Mouse (Mus musculus) frontal cortex, postnatal 25 days (tissue): ENCODE measurements around the gene Diras2.
A peak's percentile ranks its signal among the peaks of the same experiment; 100 is the strongest.
"Not testable (repeated sequence)": the region's sequence is repeated elsewhere in the genome, so short reads cannot be mapped to it uniquely, and the experiment has no call there.

Source experiments
- DNase-seq, 2 experiments: peaks; one replicate each; pipeline ENCODE4 v3.0.0; 2022; ENCODE audit warnings: low spot score in 2 of 2

Diras2 gene

DNA sequence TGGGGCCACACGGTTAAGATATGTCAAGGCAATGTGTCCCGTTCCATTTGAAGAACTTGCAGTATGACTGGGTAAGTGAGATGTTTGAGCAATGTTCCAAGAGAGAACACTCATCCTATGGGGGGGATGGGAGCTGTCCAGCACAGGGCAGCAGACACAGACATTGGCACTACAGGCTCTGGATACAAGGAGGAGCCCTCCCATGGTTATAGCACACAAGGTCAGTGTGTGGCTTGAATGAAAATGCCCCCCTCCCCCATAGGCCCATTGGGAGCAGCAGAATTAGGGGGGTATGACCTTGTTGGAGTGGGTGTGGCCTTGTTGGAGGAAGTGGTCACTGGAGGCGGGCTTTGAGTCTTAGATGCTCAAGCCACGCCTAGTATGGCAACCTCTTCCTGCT lies 12.7 kb downstream of the Diras2 start:
- no peak for DNase-seq

DNA sequence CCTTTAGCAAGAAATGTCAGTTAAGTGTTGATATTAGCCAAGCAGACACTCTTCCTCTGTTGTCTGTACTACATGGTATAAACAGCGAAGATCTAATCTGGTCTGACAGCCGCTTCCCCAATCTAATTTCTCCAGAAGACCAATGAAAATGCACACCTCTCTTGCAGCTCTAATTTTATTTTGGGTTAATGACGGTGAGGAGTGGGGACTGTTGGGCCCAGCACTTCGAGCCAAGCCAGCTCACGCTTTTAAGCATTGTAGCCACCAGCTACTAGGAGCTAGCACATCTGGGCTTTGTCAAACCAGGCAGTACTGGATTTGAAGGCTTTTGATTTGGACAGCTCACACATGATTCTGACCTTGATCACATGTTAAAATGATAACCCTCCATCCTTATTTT lies 14.1 kb downstream of the Diras2 start:
- DNase-seq, result no peak

DNA sequence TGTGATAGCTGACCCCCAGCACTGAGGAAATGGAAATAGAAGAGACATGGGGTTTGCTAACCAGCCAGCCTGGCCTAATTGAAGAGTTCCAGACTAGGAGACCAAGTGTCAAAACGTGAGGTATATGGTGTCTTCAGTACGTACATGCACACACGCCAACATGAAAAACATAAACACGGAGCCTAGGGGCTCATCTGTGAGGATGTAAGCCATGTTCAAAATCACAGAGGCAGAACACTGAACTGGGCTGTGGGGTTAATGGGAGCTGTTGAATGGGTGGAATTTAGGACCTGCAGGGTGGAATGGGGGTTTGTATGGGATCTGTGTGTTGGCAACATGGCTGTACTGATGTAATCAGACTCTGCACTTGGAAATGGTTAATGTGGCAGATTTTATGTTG lies 14.5 kb downstream of the Diras2 start:
- no peak for DNase-seq

DNA sequence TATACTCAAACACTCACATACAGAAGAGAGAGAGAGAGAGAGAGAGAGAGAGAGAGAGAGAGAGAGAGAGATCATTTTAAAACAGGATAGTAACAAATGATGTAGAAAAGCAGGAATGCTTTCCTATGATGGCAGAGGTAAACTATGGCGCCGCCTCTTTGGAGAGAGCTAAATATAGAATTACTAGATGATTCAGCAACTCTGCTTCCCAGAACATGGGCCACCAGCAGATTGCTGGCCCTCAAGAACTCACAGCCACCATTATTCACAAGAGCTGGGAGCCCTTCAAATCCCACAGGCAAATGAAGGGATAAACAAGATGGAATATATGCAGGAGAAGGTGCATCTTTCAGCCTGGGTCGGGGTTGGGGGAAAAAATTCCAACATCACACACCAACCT lies 15.0 kb downstream of the Diras2 start:
- no peak for DNase-seq

DNA sequence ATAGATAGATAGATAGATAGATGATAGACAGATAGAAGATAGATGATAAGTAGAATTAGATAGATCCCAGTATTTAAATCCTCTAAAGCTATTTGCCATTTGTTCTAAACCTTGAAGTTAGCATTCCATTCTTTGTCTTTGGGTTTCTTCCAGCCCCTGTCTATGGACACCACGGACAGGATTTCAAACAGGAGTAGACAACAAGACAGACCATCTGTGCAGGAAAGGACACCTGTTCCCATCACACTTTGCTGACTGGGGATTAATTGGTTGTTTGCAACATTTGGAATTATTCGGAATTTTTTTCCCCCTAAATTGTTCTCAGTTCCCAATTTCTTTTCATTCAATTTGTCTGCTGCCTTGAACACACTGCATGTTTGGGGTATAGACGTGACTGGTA lies 17.5 kb downstream of the Diras2 start:
- no peak for DNase-seq

DNA sequence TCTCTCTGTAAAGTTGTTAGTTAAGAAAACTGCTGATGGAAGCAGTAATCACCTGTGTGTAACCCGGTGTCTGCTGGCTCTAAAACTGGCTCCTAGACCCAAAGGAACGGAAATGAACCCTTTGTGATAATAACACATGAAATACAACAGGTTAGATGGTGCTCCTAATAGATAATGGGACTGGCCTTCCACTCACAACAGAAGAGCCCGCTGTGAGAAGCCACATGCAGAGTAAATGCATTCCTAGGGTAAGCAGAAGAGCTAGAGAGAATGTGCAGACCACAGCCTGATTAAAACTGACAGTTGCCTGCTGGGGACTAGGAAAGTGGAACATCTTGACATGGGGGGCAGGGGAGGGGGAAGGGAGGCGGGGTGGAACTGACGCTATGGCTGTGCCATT lies 18.7 kb downstream of the Diras2 start:
- no peak for DNase-seq

DNA sequence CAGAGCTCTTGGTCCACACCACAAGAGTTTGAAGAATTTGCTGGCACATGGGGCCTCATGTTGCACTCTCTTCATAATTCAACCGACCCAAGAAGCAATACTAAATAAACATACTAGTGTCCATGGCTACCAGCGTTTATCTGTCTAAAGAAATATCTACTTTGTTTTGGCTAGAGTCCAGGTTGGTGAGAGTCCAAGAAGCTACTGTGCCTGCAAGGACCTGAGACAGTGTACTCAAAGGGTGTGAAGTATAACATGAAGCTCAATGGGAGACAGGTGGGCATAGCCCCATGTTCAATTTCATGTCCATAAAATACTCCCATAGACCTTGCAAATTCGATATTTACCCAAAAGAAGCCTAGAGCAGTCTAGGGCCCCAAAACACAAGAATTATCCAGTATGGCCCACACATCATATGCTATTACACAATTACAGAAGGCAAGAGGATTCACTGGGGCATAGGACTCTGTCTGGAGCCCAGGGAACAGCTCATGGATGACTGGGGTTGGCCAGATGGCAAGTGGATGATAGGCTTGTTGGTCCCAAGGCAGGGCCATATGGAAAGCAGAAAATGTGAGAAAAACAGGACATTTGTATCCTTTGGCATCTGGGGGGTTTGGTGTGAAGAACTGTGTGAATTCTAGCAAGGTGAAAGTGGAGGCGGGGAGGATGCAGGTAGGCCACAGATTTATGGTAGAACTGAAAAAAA lies 20.8 kb downstream of the Diras2 start:
- DNase-seq, result no peak

DNA sequence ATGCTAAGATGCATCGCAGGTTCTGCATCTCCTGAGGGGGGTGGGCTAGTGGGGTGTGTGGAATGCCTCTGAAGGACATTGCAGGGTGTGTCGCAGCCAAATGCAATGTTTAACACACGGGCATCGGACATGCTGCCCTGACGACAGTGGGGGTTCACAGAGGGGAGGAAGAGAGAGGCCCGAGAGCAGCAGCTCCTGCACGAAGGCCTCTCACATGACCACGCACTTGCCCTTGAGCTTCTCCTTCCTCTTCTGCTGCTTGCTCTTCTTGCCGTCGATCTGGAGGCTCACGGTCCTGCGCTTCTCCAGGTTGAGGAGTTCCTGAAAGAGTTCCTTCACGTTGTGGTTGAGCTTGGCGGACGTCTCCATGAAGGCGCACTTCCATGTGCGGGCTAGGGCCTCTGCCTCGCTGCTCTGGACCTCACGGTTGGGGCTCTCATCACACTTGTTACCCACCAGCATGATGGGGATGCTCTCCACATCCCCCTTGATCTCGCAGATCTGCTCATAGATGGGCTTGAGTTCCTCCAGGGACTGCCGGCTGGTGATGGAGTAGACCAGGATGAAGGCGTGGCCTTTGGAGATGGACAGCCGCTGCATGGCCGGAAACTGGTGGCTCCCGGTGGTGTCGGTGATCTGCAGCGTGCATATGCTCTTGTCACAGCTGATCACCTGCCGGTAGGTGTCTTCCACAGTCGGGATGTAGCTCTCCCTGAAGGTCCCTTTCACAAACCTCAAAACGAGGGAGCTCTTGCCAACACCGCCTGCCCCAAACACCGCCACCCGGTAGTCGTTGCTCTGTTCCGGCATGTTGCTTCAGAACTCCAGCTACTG lies 23.4 kb downstream of the Diras2 start:
- DNase-seq, result no peak

DNA sequence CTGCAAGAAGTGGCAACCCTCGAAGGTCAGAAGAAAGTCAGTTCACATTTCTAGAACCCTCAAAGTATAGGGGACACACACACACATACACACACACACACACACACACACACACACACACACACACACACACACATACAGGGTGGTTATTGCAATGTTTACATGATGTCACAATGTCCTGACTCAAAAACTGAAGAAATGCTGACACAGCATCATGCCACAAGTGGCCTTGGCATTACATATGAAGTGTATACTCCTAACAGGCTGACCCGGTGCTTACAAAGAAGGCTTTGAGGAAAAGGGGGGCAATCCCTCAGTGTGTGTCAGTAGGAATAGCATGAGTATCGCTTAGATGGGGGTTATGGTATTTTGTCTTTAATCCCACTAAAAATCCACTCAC lies 24.3 kb downstream of the Diras2 start:
- DNase-seq, result not testable (repeated sequence)

DNA sequence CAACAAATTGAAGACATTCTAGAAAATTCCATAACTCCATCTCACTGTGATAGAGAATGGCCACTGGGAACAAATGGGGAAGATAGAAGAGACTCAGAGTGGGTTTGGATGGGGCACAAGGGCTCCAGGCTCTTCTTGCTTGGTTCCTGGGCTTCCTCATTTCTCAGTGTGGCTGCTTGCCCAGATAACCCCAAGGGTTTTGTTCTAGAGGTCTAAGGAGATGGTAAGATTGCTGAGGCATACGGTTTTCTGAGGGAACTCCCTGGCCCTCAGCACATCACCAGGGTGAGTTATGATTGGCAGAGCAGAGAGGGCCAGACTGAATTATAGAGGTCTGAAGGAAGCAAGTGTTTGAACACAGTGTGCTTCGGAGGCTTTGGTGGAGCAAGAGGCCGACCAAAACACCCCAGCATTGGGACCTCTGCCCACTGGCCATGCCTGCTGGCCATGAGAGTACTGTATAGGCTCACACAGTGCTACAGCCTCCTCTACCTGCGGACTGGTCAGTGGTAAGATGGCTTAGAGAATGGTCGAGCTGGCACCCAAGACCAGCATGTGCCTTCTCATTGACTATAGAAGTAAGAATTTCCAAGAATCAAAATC lies 25.3 kb downstream of the Diras2 start:
- not testable (repeated sequence) for DNase-seq

DNA sequence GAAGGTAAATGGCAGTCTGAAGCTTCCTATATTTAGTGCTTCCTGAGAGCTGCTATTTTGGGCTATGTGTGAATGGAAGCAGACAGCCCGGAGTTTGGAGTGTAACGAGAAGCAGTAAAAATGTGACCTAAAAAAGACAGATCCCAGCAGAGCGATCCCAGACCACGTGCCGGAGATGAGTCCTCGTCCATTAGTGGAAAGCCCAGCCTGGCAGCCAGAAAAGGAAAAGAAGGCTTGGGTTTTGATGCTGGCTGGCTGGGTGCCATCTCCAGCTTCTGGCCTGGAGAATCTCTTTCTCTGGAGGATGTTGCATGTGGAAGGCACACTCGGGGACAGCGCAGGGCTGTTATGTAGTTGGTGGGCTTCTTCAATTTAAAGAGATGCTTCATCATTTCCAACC lies 29.4 kb downstream of the Diras2 start:
- DNase-seq, result peak; percentile 61 to 65

DNA sequence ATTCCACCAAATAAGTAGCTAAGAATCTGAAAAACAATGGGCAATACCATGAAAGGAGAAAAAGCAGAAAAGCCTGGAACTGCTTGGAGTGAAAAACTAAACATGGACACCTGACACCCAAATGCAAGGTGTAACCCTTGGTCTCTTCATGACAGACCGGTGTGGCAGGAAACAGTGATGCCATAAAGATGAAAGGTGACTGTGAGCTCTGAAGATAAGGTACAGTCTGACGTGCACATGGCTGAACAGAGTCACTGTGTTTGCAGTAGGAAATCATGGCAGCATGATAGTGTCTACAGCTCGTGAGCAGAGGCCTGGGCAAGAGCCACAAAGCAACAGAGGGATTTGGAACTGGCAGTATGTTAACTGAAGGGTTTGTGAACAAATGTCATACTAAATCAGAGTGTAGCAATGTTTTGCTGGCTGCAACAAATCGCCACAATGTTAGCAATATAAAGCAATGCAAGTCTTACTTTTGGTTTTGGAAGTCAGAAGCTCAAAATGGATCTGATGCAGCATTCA lies 34.0 kb downstream of the Diras2 start:
- DNase-seq, result no peak

DNA sequence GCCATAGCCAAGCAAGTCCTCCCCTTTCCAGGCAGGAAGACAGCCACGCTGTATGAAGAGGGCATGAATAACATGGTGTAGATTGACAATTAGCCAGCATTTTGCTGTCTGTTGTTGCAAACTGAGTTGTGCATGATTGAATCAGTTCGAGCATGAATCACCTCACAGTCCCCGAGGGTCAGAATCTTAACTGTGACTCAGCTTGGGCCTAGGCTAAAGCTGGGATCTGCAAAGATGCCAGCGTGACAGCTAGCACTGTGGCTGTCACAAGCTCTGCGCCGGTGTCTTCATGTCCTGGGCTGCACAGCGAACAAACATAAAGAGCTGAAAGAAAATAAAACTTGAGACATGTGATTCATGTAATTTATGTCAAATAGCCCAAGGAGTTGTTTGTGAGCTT lies 42.3 kb downstream of the Diras2 start:
- no peak for DNase-seq

DNA sequence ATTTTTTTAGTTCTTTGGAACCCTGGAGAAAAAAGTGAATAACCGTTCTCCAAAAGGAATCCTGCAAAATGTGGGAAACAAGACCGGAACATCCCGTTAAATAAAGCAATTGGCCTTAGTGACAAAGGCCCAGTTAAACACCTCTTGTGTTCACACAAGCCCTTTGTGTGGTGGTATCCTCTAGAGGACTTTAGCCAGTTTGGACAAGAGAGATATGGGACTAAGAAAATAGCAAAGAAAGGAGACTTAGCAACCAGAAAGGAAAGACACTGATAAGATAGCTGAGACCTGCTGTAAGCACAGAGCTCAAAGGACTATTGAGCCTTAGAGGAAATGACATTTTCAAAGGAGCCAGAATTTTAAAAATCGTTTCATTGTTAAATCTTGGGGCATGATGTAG lies 47.0 kb downstream of the Diras2 start:
- no peak for DNase-seq

DNA sequence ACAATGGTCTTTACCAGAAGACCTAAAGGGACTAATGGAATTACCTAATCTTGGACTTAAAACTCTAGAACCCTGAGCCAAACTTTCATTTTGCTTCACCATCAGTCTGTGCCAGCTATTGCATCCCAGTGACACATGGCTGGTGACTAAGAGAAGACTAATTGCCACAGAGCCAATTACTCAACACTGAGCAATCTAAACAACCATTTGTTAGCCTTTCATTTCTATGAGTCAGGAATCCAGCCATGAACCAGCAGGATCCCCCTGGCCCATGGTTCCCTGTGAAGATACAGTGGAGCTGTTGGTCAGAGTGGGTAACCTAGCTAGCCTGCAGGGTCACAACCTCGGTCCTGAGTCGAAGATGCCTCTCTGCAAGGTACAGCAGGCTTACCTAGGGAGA lies 49.3 kb downstream of the Diras2 start:
- DNase-seq, result no peak

DNA sequence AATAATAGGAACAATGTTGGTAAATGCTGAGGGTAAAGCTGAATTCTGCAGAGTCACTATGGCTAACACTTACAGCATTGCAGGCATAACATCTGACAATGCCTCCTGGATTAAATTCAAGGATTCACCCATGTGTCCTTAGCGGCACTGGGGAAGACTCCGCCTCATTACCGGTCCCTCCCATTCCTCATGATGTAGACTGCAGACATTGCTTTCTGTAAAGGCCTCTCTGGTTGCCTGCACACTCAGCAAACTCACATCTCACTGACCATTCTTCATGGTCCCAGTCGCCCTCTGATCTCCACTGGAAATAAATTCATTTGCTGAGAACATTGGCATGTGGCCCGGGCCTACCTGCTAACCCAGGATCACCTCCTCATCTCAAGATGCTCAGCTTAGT lies 51.9 kb downstream of the Diras2 start:
- DNase-seq, result no peak

DNA sequence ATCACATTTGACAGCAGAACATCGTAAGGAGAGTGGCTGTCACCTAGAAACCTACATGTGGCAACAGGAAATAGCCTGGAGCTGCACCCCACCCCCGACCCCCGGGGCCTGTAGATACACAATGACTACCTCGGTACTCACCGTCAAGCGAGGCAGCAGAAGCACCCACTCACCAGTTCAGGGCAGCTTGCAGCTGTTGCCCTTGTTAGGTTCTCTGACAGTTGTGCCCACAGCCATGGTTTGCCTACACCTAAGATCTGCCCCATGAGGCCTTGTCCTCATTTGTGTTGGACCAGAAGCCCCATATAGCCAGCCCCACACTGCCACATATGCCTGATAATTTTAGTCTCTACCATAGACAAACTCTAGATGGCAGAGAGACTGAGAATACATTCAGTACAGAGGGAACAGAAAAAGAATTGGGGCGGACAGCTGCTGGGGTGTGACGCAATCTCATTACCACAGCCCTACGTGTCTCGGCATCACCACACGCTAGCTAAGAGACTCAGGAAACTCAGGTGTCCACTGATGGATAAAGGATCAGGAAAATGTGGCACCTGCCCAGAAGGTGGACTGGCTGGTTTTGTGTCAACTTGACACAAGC lies 54.0 kb downstream of the Diras2 start:
- DNase-seq, result no peak

DNA sequence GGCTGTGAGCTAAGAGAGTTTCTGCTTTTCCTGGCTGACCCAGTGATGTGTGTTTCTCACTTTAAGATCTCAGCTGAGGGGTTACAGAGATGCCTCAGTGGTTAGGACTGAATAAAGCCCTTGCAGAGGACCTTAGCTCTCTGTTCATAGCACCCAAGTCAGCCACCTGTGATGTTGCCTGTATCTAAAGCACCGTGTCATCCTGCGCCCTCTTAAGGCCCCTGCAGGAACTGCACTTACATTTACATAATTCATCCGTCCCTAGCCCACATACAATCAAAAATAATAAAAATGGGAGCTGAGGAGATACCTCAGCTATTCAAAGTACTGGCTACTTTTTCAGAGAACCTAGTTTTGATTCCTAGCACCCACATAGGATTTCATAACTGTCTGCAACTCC lies 54.9 kb downstream of the Diras2 start:
- no peak for DNase-seq

DNA sequence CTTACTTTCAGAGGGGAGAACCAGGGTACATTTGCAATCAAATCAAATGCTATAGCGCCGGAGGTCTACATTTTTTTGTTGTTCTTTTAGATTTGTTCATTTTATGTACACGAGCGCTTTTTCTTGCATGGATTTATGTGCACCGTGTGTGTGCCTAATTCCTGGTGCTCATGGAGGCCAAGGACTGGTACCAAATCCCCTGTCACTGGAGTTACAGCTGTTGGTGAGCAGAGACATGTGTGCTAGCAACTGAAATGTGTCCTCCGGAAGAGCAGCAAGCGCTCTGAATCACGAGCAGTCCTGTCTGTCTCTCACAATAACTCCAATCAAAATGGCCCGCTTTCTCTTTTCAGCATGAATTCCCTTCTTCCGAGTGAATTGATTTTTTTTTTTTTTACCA lies 55.8 kb downstream of the Diras2 start:
- DNase-seq, result no peak

DNA sequence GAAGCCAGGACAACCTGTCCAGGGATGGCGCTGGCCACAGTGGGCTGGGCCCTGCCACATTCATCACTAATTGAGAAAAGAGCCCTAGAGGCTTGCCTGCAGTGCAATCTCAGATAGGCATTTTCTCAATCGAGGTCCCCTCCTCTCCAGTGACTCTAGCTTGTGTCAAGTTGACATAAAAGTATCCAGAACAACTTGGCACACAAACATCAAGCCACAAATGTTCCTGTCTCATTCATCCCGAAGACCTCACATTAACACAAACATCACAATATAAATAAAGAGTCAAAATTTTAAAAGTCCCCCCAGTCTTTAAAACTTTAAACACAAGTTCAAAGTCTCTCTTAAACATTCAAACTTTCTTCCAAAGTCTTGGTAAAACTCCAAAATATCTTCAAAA lies 56.3 kb downstream of the Diras2 start:
- no peak for DNase-seq

DNA sequence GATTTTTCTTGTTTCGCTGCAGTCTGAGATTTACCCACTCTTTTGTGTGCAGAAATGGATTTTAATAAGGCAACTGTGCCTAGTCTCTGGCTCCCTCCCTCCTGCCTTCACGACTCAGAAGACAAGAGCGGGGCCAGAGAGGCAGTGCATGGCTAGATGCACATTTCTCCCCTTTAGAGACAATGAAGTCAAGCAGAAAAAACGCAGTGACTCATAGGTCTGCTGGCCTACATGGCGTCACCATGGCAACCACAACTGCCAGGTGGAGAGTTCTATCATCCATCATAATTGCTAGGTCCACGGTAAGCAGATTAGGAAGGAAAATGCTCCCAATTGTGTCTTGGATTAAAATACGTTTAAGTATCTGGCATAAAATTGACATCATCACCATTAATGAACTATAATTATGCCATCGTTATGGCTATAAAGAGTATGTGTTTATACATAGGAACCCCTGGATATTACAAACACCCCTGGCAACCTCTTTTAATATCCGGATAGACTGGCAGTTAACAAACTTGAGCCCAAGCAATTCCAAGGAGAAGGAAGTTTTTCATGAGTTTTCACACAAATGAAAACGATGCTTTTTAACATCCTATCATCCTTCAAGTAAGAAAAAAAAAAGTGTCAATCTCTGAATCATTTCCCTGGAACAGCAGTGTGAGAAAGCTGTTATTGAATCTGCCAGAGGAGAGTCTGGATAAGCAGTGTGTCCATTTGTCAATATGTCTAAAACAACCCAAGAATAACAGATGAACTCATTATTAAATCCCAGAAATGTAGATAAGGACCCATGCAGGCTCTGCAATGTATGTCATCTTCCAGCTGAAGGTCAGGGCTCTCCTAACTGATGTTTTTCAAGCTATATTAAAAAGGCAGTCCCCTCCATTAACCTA lies 61.0 kb downstream of the Diras2 start:
- DNase-seq, result no peak
